Mouse (Mus musculus) CH12.LX (cell line): ENCODE results near the gene Hpn. TPM values are rescaled to one million over a fixed set of nuclear protein-coding genes. Genes with fewer than 3 reads are reported as not detected.

Experiments used
- DNase-seq: peaks from one replicate; pipeline ENCODE4 v3.0.0-alpha.2; 2013; ENCODE audit errors: extremely low read depth
- H3K27ac ChIP-seq: 2 replicates; pipeline ENCODE4 v1.5.1; 2012; ENCODE audit warnings: low read depth, mild to moderate bottlenecking, control low read depth, moderate library complexity; ENCODE audit not compliant: insufficient read depth
- H3K27me3 ChIP-seq: replicated peaks from 2 replicates; pipeline ENCODE3; 2012; ENCODE audit warnings: inconsistent platforms
- H3K36me3 ChIP-seq, 2 experiments: replicated peaks in 1 of 2; 2 replicates each; pipeline versions ENCODE3 to v1.6.1; 2012; ENCODE audit warnings: inconsistent platforms in 1 of 2, low read length in 1 of 2, mild to moderate bottlenecking in 1 of 2, mixed read lengths in 1 of 2, moderate library complexity in 1 of 2; ENCODE audit not compliant: control insufficient read depth in 1 of 2, insufficient read depth in 1 of 2
- H3K4me1 ChIP-seq, 2 experiments: 2 replicates each; pipeline ENCODE4 v1.6.1; 2012; ENCODE audit warnings: inconsistent platforms in 1 of 2, moderate library complexity in 1 of 2; ENCODE audit not compliant: insufficient read depth in 2 of 2, control insufficient read depth in 1 of 2
- H3K4me2 ChIP-seq: 2 replicates; pipeline ENCODE4 v1.6.1; 2012; ENCODE audit warnings: low read depth, mild to moderate bottlenecking, control low read depth; ENCODE audit not compliant: poor library complexity, insufficient read depth, severe bottlenecking
- H3K4me3 ChIP-seq, 3 experiments: fragments of 150-350 bp in 1 of 3; sonication (generic) in 1 of 3; replicated peaks in 1 of 3; 2 replicates each; pipeline versions ENCODE3 to v1.5.1; 2011 to 2012; ENCODE audit warnings: low read depth in 2 of 3, low read length in 2 of 3, mild to moderate bottlenecking in 2 of 3, moderate library complexity in 2 of 3, control low read depth in 1 of 3, improper control_type of control experiment in 1 of 3, inconsistent platforms in 1 of 3, mixed read lengths in 1 of 3; ENCODE audit not compliant: poor library complexity in 1 of 3
- H3K79me2 ChIP-seq: replicated peaks from 2 replicates; pipeline ENCODE4 v1.6.1; 2012; ENCODE audit warnings: mild to moderate bottlenecking, moderate library complexity; ENCODE audit not compliant: control insufficient read depth, poor library complexity, insufficient read depth, severe bottlenecking; ENCODE audit errors: extremely low read depth
- H3K9ac ChIP-seq: 2 replicates; pipeline ENCODE4 v1.6.1; 2012; ENCODE audit warnings: low read depth, mild to moderate bottlenecking, control low read depth, moderate library complexity; ENCODE audit not compliant: insufficient read depth
- H3K9me3 ChIP-seq: replicated peaks from 2 replicates; pipeline ENCODE3; 2012; ENCODE audit warnings: low read length, inconsistent platforms, mixed read lengths
- BHLHE40 ChIP-seq: IDR thresholded peaks from 2 replicates; pipeline ENCODE4 v1.6.1; 2011; ENCODE audit warnings: mild to moderate bottlenecking, low read depth, low read length, improper control_type of control experiment
- CHD1 ChIP-seq: IDR thresholded peaks from 2 replicates; pipeline ENCODE4 v1.6.1; 2012; ENCODE audit warnings: low read depth, low read length, improper control_type of control experiment, inconsistent platforms
- CHD2 ChIP-seq: IDR thresholded peaks from 2 replicates; pipeline ENCODE4 v1.6.1; 2011; ENCODE audit warnings: low read length, improper control_type of control experiment
- CTCF ChIP-seq, 2 experiments: IDR thresholded peaks in 1 of 2; conservative IDR thresholded peaks in 1 of 2; 2 replicates each; pipeline ENCODE4 v1.5.1; 2011 to 2012; ENCODE audit warnings: low read depth in 2 of 2, low read length in 2 of 2, improper control_type of control experiment in 1 of 2, inconsistent platforms in 1 of 2, mild to moderate bottlenecking in 1 of 2, moderate library complexity in 1 of 2
- IRF4 ChIP-seq: IDR thresholded peaks from 2 replicates; pipeline ENCODE4 v1.6.1; 2014; ENCODE audit warnings: low read depth, mild to moderate bottlenecking, inconsistent platforms, low read length, improper control_type of control experiment
- JUN ChIP-seq: IDR thresholded peaks from 2 replicates; pipeline ENCODE4 v1.6.1; 2011; ENCODE audit warnings: low read depth, mild to moderate bottlenecking, low read length, improper control_type of control experiment, moderate library complexity; ENCODE audit not compliant: insufficient read depth
- JUND ChIP-seq: conservative IDR thresholded peaks from 2 replicates; pipeline ENCODE4 v1.6.1; 2011; ENCODE audit warnings: low read depth, low read length, improper control_type of control experiment
- MEF2A ChIP-seq: IDR thresholded peaks from 2 replicates; pipeline ENCODE4 v1.6.1; 2014; ENCODE audit warnings: low read depth, mild to moderate bottlenecking, inconsistent platforms, low read length, improper control_type of control experiment, borderline replicate concordance
- MXI1 ChIP-seq: IDR thresholded peaks from 2 replicates; pipeline ENCODE4 v1.6.1; 2011; ENCODE audit warnings: mild to moderate bottlenecking, low read depth, low read length, improper control_type of control experiment
- NELFE ChIP-seq: IDR thresholded peaks from 2 replicates; pipeline ENCODE4 v1.6.1; 2011; ENCODE audit warnings: low read depth, low read length, improper control_type of control experiment
- SIN3A ChIP-seq: IDR thresholded peaks from 2 replicates; pipeline ENCODE4 v1.6.1; 2012; ENCODE audit warnings: low read length, improper control_type of control experiment, inconsistent platforms
- SMC3 ChIP-seq: IDR thresholded peaks from 2 replicates; pipeline ENCODE4 v1.6.1; 2011; ENCODE audit warnings: low read depth, low read length, improper control_type of control experiment
- UBTF ChIP-seq: IDR thresholded peaks from 2 replicates; pipeline ENCODE4 v1.6.1; 2012; ENCODE audit warnings: low read depth, mild to moderate bottlenecking, inconsistent platforms, low read length, improper control_type of control experiment, moderate library complexity
- ZNF384 ChIP-seq: IDR thresholded peaks from 2 replicates; pipeline ENCODE4 v1.6.1; 2012; ENCODE audit warnings: low read depth, low read length, improper control_type of control experiment, inconsistent platforms
- dilution Hi-C: fragments of 300-500 bp; cut with MboI; formaldehyde crosslinking; loops from 2 replicates; pipeline ENCODE4 v1.14.3; 2020; ENCODE audit warnings: low sequenced_read_pairs; ENCODE audit not compliant: extremely low pct_unique_long_range_greater_than_20kb, extremely low pct_ligation_motif_present
- in situ Hi-C: fragments of 300-500 bp; cut with MboI; formaldehyde crosslinking; loops from 3 replicates; pipeline ENCODE4 v1.14.3; 2019; ENCODE audit warnings: low sequenced_read_pairs, low pct_ligation_motif_present, low pct_unique_long_range_greater_than_20kb, mixed read lengths
- polyA plus RNA-seq: library from polyadenylated mRNA; unstranded; fragments of >175 nt; gene quantifications from 2 replicates; pipeline ENCODE4 v1.2.1, GENCODE M21; 2012; ENCODE audit warnings: low read depth; ENCODE audit not compliant: insufficient read length
- total RNA-seq, 2 experiments: library from RNA; depleted of rRNA; stranded (reverse); fragments of 300-350 nt in 1 of 2; fragments of >200 nt in 1 of 2; gene quantifications; 2 replicates each; pipeline ENCODE4 v1.2.3; 2012 to 2014

Gene Hpn
- total and polyA plus RNA-seq, 3 experiments, result 3.0 to 16.7 (median 8.7) TPM

DNA sequence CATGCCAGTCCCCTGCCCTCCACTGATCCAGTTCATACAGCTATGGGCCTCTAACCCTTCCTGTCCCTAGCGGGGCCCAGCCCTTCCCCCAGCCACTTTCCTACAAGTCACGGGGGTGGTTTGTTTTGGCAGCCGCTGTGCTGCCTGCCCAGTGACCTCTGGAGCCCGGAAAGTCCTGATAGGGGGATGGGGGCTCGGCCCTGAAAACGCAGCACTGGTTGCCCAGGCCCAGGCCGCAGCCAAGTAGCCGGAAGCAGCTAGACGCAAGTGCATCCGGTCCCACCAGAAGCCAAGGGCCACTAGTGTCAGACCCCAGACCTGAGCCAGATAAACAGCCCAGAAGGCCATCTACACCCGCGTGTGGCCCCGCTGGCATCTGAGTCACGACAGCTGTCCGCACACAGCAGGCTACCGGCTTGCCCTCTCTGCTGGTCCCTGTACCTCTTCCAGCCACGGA, 525 bp upstream of the Hpn start:
- in situ Hi-C loops, result no loop called here
- Histone ChIP-seq H3K9me3 (no peaks in the 10 kb centered on the region), H3K27ac (no peak overlapping the region), H3K4me3 (no peak overlapping the region), H3K79me2 (no peaks in the 10 kb centered on the region), H3K4me2 (no peak overlapping the region)
- TF ChIP-seq UBTF, result no peak
- TF ChIP-seq ZNF384, result no peak
- no peak for TF ChIP-seq CHD1
- TF ChIP-seq MXI1, result no peak
- no peak for TF ChIP-seq SIN3A
- no peak for TF ChIP-seq CHD2
- TF ChIP-seq, all 38 proteins: peak for 0
- DNase-seq, result no peak
- dilution Hi-C loops, result no loop called here
- no peaks in the 10 kb centered on the region for H3K36me3 ChIP-seq
- H3K27me3 ChIP-seq, result no peaks in the 10 kb centered on the region
- peaks cover 32 to 51% of the 10 kb centered on the region in 2 experiments for H3K4me1 ChIP-seq
- H3K9ac ChIP-seq, result no peak overlapping the region

DNA sequence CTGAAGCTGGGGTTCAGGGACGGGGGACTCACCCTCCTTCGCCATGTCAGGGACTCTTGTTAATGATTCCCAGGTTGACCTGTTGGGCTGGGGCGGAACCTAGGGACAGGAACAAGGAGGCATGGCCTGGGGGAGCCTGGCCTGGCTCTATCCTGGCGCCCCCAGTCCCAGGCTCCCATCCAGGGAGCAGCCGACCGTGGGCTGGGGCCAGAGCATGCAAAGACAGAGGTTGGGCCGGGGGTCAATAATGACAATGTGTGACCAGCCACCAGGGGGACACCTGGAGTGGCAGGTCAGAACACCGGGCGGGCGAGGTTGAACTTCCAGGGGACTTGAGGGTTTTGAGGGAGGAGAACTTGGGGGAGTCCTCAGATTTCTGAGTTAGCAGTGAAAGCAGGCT, 444 bp downstream of the Hpn start:
- H3K27me3 ChIP-seq, result no peaks in the 10 kb centered on the region
- H3K9ac ChIP-seq, result no peak overlapping the region
- dilution Hi-C loops, result no loop called here
- no peaks in the 10 kb centered on the region for H3K36me3 ChIP-seq
- TF ChIP-seq MEF2A, result no peak
- peak in 1 of 2 experiments; percentile 31; a peak in 2 of 4 replicates for TF ChIP-seq CTCF (conservative IDR thresholded peaks at IDR 0.05 in 1 of 2, IDR thresholded peaks at IDR 0.05 in 1 of 2; ENCODE audit: low read depth in 2 of 2, low read length in 2 of 2)
- no peak for TF ChIP-seq SMC3
- H3K4me2 ChIP-seq, result no peak overlapping the region
- H3K9me3 ChIP-seq, result no peaks in the 10 kb centered on the region
- H3K79me2 ChIP-seq, result no peaks in the 10 kb centered on the region
- in situ Hi-C loops, result no loop called here
- peaks cover 38 to 58% of the 10 kb centered on the region in 2 experiments for H3K4me1 ChIP-seq
- no peak for DNase-seq
- no peak overlapping the region for H3K27ac ChIP-seq
- H3K4me3 ChIP-seq, result no peak overlapping the region

DNA sequence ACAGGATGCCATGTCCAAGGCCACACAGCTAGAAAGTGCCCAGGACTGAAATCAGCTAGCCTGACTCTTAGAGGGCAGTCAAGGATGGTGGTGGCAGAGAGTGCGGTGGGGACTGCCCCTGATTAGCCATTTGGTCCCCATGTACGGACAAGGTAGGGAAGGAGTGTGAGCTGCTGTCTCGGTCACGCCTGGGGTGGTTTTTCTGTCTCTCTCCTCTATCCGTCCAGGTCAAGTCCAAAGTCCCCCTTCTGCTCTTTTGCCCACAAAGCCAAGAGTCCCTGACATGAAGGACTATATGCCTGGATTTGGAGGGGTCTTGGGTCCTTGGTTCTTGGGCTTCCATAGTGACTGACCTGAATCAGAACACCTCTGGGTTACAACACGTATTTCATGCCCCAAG, 1.3 kb downstream of the Hpn start:
- in situ Hi-C loops, result no loop called here
- Histone ChIP-seq H3K4me2 (no peak overlapping the region), H3K27me3 (no peaks in the 10 kb centered on the region), H3K36me3 (peaks cover 0 to under 1% of the 10 kb centered on the region in 2 experiments), H3K27ac (no peak overlapping the region), H3K9me3 (no peaks in the 10 kb centered on the region), H3K4me3 (no peak overlapping the region), H3K4me1 (peaks cover 38 to 61% of the 10 kb centered on the region in 2 experiments), H3K9ac (no peak overlapping the region), H3K79me2 (no peaks in the 10 kb centered on the region)
- dilution Hi-C loops, result no loop called here
- TF ChIP-seq NELFE (no peak), BHLHE40 (peak; percentile 84), IRF4 (peak; percentile 27; the same call in 1 of the 2 replicates), JUND (no peak), JUN (no peak)
- DNase-seq, result no peak
